Mouse (Mus musculus) CD4-positive, CD25-positive, alpha-beta regulatory T cell, adult 2 months (primary cell): Measurements from ENCODE around the gene Ift140.

ENCODE experiments used
- DNase-seq: peaks from one replicate; pipeline ENCODE4 v3.0.0-alpha.2; 2012; ENCODE audit warnings: low read depth, low spot score

Ift140 gene

DNA sequence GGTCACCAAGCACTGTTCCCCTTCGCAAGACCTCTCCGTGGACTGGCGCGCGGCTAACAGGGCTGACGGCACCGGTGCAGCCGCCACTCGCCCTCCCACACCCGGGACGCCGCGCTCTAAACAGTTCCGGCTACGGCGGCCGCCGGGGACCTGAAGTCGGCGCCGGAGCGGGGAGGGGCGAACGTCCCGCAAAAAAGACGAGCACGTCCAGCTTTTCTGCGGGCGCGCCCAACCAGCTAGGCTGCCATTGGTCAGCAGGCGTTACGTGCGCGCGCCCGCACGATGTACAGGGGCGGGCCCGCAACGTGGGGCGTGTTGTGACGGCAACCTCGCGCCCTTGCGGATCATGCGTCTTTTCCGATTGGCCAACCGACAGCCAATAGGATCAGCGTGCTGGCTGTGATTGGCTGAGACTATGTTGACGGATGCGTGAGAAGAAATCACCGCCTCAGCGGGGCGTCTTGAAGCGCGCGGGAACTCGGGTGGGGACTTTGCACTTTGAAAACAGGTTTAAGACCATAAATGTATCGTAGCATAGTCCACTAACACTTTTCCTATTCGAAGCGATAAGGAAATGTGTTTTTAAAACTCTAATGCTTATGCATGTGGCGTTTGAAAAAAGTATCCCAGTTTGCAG, at the start of gene Ift140, which contains the start of gene Cramp1l:
Ift140 (plus strand) TSS at position 431 of the 637 bp plus-strand sequence.
Cramp1l (minus strand) TSS at position 134 of the 637 bp plus-strand sequence.
- peak; percentile 99 for DNase-seq

- no peak for DNase-seq
Observed at GRCm38 (mm10) chr17:24987221-24987620, 28.7 kb upstream of the Ift140 start.

DNA sequence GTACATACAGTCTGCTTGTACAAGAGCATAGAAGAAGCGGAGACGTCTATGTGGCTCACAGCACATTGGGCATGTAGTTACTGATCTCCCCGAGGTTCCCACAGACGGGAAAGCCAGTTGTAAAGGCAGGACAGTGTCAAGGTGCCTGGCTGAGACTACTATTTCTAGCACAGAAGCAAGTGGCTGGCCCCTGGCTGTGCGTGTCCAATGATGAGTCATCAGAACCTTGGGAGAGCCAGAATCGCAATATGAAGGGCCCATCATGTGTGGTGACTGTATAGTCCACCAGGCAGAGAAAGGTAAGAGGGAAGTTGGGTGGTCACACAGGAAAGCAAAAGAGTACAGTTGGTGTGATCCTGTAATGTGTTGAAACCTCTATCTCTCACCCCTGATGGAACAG, 21.2 kb upstream of the Ift140 start:
- no peak for DNase-seq

DNA sequence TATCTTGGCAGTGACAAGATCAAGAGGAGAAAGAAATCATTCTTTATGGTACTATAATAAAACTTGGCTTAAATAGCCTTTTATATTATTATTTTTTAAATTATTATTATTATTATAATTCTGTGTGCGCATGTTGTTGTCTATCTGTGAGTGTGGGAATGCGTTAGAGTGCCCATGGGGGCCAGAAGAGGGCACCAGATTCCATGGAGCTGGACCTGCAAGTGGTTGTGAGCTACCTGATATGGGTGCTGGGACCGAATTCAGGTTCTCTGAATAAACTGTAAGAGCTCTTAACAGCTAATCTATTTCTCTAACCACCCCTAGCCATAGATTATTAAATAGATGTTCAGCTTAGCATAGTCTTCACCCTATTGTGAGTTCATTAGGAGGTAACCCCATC, 10.8 kb upstream of the Ift140 start:
- no peak for DNase-seq

DNA sequence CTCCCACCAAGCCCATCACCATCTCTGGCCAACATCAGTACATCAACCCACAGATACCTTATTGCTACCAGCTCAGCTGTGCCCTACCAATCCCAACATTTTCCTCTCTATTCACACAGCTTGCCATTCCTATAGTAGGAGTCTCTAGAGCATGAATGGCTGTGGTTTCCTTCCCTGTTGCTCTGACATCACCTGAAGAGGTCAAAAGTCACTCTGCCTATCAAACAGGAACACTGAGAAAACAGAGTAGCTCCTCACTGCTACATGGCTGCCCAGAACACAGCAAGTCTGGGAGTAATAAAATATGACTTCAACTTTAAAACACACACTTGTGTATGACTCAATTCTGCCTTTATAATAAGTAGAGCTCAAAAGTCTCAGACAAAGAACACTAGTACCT, 8.4 kb upstream of the Ift140 start:
- no peak for DNase-seq

DNA sequence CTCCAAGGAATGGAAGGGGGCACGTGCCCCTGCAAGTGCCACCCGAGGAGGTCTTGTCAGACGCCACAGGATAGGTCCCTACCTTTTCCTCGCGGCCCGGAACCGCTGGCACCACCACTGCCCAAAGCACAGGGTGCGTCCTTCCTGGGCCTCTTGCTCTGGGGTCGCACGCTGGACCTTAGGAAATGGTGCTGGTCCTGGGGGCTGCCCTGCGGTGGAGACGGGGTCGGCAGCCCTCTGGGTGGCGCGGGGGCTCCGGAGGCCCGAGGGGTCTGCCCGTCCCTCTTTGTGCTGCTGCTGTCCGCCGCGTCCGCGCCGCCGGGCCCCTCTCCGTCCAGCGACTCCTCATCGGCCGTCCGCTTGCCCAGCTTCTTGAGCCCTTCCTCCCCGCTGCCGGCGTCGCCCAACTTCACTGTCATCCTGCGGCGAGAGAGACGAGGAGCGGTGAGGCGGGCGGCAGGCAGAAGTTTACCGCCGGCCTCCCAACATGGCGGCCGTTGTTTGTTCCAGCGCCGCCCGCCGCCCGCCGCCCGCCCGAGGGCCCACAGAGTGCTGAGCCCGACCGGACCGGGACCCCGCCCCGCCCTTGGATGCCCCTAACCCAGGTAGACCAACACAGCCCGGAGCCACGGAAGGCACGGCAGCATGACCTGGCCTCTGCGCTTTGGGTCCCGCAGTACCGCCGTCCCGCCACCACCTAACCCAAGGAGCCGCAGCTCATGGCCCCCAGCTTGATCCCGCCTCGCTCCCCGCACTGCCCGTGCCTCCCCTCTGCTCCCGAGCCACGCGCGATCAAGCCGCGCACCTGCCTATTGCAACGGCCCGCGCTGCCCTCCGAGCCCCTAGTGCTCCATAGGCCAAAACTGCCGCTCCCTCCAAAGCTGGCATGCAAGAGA, 2.0 kb upstream of the Ift140 start:
- peak; percentile 62 for DNase-seq

DNA sequence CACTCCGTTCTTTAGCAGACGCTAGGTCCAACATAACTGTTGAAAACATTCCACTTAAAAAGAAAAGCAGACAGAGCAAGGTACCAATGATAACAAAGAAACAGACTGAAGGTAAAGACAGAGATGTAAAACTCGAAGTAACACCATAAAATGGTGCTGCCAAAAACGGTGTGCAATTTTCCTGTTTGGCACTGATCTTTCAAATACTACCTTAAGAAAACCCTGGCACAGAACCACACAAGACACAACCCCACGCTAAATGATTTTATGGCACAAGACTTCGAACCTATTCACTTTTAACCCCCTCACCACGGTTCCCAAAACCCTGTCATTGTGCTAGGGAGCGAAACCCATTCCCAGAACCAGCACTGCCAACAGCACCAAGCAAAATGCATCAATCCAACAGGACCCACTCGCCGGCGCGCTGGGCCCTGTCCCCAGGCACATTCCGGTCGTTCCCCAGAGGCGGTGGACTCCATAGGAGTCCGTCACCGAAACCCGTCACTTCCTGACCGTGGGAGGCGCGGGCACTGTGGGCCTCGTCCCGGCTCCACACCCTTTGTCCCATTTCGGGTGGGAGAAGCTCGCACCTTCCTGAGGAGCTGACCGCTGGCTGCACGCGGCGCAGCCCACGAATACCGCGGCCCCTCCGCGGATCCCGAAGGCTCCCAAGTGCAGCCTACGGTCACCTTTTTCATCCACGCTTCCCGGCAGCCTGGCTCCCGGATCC, 879 bp upstream of the Ift140 start:
- peak; percentile 43 for DNase-seq

DNA sequence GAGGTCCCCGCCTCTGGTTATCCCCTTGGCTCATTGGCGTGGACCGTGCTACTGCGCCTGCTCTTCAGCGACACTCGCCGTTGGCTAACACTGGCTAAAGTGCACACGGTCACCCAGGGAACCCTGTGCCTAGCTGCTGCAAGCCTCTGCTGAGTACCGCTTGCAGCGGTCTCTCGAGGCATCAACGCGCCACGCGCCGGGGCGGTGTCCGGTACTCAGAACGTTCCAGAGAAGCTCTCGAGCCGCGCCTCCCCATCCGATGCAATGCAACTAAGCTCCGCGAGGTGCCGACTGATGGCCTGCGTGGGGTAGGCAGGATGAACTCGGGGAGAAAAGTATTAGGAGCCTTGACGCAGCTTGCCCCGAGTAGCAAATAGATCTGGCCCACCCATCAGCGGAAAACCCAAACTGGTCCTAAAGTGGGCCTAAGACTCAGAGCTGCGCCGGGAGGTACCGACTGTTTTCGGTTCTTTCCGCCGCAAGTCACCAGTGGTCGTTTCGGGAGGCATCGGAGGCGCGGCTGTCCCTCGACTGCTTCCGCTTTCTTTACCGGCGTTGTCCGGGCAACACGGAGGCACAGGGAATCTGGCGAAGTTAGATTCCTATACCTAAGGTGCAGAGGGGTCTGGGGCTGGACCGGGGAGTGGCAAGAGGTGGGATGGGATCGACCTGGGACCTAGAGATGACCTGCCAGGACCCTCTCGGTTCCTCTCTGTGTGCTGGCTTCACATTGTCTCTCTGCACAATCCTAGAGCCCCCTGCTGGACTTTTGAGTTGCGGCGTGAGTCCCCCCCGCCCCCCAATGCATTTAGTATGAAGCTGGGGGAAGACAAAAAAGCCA, 627 bp downstream of the Ift140 start:
- peak; percentile 75 for DNase-seq

DNA sequence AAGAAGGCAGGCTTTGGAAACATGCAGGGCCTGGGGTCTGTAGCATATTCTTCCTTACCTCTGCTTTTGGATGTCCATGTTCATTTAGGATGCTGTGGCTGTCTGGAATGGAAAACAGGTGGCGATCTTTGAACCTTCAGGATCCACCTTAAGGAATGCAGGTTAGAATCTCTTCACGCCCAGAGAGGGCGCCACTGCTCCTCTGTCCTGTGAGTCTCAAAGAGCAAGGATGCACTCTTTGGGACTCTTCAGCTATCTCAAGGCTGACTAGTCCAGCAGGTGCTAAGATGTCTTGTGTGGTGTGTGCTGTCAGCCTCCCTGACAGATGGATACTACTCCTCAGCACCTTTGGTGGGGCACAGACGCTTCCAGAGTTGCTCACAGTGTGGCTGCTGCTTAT, 20.3 kb downstream of the Ift140 start:
- peak; percentile 28 for DNase-seq

DNA sequence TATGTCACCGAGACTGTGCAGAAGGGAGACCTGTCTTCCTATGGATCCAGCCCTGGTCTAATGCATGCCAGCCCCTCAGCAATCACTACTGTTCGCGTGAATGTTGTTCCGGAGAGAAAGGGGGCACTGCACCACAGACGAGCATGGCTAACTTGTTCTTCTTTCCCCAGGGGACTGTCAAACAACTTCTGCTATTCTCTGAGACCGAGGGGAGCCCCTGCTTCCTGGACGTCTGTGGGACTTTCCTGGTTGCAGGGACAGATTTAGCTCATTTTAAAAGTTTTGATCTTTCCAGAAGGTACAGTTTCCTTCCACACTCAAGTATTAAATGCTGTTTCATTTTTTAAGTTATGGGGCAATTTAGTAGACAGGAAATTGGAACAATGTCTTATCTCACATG, 29.0 kb downstream of the Ift140 start:
- DNase-seq, result no peak

GRCm38 (mm10) chr17:25045281-25045680, 29.4 kb downstream of the Ift140 start:
- DNase-seq, result no peak

DNA sequence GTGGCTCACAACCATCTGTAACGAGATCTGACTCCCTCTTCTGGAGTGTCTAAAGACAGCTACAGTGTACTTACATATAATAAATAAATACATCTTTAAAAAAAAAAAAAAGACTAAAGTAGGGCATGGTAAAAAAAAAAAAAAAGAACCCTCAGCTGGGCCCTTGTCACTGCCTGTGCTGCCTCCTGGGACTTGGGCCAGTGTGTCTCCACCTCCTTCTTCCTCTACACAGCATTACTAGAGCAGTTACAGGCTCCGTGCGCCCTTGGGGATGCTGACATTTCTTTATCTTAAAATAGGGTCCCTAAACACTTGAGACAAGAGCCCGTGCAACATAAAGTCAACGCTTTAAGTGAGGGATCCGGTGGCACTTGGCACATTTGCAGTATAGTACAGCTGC, 31.3 kb downstream of the Ift140 start:
- DNase-seq, result no peak

GRCm38 (mm10) chr17:25053274-25053673, 37.4 kb downstream of the Ift140 start:
- DNase-seq, result no peak

GRCm38 (mm10) chr17:25057041-25057440, 41.2 kb downstream of the Ift140 start:
- peak; percentile 9 for DNase-seq

- DNase-seq, result no peak
Observed at GRCm38 (mm10) chr17:25063261-25063660, 47.4 kb downstream of the Ift140 start.

- DNase-seq, result no peak
Observed at GRCm38 (mm10) chr17:25063872-25064271, 48.0 kb downstream of the Ift140 start.

DNA sequence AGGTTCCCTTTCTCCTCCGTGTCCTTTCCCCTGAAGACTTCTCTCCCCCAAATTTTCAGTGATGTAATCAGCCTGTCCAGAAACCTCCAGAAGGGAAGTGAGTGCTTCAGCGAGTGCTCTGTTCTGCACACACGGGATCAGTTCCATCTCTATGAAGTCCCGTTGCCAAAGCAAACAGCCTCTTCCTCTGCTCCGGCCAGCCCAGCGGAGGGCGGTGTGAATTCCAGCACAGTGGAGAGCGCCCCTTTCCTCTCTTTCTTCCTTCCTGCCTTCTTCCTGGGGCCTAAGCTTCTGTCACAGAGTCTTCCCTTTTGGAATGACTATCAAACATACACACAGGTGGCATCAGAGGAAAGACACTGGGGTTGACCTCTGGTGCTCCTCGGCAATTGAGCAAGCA, 48.5 kb downstream of the Ift140 start:
- DNase-seq, result no peak

DNA sequence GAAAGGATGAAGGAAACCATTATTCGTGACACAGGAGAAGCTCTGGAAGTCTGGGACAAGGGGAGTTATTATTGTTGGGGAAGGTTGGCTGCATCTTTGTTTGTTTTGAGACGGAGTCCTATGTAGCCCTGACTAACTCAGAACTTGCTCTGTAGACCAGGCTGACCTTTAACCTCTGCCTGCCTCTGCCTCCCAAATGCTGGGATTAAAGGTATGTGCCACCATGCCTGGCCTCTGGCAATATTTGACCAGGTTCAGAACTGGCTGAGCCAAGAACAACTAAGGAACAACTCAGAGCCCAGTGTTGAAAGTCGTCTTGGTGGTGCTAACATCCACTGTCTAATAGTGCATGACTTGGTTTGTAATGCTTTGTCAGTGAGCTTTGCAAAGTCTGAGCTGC, 49.3 kb downstream of the Ift140 start:
- DNase-seq, result no peak

DNA sequence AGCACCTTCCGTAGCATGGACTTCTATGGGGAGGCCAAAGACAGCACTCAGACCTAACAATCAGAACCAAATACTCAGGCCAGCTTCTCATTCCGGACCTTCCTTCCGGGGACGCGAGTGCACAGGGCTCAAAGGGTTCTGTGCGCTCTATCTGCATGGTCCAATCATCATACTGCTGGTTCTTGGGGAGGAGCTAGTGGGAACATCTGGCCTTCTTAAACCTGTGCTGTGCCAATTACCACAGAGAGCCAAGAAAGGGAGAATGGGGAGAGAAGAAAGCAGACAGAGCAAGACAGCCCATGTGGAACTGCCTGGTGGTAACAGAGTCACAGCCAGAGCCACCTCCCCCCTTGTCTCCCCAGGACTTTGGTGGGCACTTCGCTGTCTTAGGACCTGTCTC, 50.7 kb downstream of the Ift140 start:
- DNase-seq, result no peak

DNA sequence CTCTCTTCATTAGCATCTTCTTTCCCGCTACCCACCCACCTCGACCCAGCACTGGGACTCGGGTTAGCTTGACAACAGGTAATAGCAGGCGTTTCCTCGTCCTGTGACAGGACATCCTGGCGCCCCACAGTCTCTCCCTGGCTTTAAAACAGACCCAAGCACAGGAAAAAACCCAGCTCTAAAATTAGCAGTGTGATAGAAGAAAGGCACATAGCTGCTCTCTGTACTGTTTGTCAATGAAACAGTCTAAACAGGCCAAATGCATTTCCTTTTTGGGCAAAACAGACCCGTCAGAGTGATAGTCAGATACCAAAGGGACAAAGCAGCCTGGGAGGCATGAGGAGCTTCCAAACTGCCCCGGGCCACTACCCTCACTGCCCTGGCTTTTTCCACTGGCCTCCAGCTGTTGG, 51.6 kb downstream of the Ift140 start:
- DNase-seq, result no peak

DNA sequence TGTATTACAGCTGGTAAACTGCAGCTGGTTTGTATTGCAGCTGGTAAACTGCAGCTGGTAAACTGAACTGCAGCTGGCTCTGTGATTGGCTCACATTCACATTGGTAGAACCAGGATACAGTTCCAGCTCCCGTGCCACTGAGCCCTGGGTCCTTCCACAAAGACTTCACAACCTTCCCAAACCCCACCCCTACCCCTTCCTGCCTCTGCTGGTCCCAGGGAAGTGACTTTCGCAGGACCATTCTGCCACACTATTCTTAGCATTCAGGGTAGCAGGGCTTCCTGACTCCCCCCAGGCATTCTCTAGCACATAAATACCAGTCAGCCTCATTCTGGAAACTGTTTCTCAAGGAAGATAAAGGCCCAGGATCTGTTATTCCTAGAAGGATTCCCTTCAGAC, 52.8 kb downstream of the Ift140 start:
- no peak for DNase-seq
